Mouse (Mus musculus) embryonic facial prominence, embryonic 14.5 days (tissue): Measurements from ENCODE around the gene Pigm. TPM values are rescaled to one million over a fixed set of nuclear protein-coding genes. Genes with fewer than 3 reads are reported as not detected.
A peak's percentile ranks its signal among the peaks of the same experiment; 100 is the strongest.

Source experiments
- ATAC-seq: fragments of 200-750 bp; cut with Nextera tagmentation; 2 replicates; pipeline ENCODE4 v1.8.0; 2017; ENCODE audit warnings: low read depth, moderate number of reproducible peaks, moderate TSS enrichment
- DNase-seq: peaks from one replicate; pipeline ENCODE4 v3.0.0-alpha.2; 2015; ENCODE audit warnings: low spot score
- H3K27ac ChIP-seq: fragments of 300-500 bp; sonication (generic); replicated peaks from 2 replicates; pipeline ENCODE4 v1.5.1; 2014; ENCODE audit warnings: low read depth, mild to moderate bottlenecking, low read length, moderate library complexity
- H3K27me3 ChIP-seq: fragments of 300-500 bp; sonication (generic); replicated peaks from 2 replicates; pipeline ENCODE4 v1.6.1; 2014; ENCODE audit warnings: low read length; ENCODE audit not compliant: control insufficient read depth, insufficient read depth
- H3K36me3 ChIP-seq: fragments of 300-500 bp; sonication (generic); 2 replicates; pipeline ENCODE4 v1.6.1; 2014; ENCODE audit warnings: low read length, mixed read lengths; ENCODE audit not compliant: control insufficient read depth, insufficient read depth
- H3K4me1 ChIP-seq: fragments of 300-500 bp; sonication (generic); 2 replicates; pipeline ENCODE4 v1.6.1; 2014; ENCODE audit warnings: antibody characterized with exemption, low read length; ENCODE audit not compliant: control insufficient read depth, insufficient read depth
- H3K4me2 ChIP-seq: fragments of 300-500 bp; sonication (generic); 2 replicates; pipeline ENCODE4 v1.6.1; 2014; ENCODE audit warnings: low read depth, mild to moderate bottlenecking, low read length, moderate library complexity, mixed read lengths
- H3K4me3 ChIP-seq: fragments of 300-500 bp; sonication (generic); 2 replicates; pipeline ENCODE4 v1.5.1; 2014; ENCODE audit warnings: low read depth, mild to moderate bottlenecking, low read length
- H3K9ac ChIP-seq: fragments of 300-500 bp; sonication (generic); 2 replicates; pipeline ENCODE4 v1.6.1; 2014; ENCODE audit warnings: low read depth, mild to moderate bottlenecking, low read length, moderate library complexity, mixed read lengths
- H3K9me3 ChIP-seq: fragments of 300-500 bp; sonication (generic); 2 replicates; pipeline ENCODE4 v1.6.1; 2016; ENCODE audit warnings: low read length; ENCODE audit not compliant: control insufficient read depth
- WGBS: fragments of 180-500 bp; shearing (Covaris S2); extraction: QIAGEN DNeasy Blood & Tissue Kit; methylation state at CpG from one replicate; pipeline ENCODE4 v1.1.7; 2014; 5-methylcytosine and 5-hydroxymethylcytosine counted together
- polyA plus RNA-seq: library from polyadenylated mRNA; unstranded; fragments of >200 nt; fragmentation: Nextera tagmentation; extraction: Ambion mirVana; gene quantifications from 2 replicates; pipeline ENCODE4 v1.2.1, GENCODE M21; 2014

The Pigm gene
- polyA plus RNA-seq, 1 experiment from 2014 or later, result 7.2 TPM

- Histone ChIP-seq H3K9ac (no peak overlapping the region), H3K27ac (no peak overlapping the region), H3K36me3 (no peaks in the 10 kb centered on the region), H3K4me3 (no peak overlapping the region), H3K27me3 (peaks cover 22% of the 10 kb centered on the region), H3K4me1 (no peaks in the 10 kb centered on the region), H3K4me2 (no peak overlapping the region), H3K9me3 (no peaks in the 10 kb centered on the region)
- no peak for ATAC-seq
- WGBS, result 60% methylated on average over 2 of the region's 2 CpGs
- no peak for DNase-seq
These were observed 43.4 kb upstream of the Pigm start for GRCm38 (mm10) chr1:172332925-172333324.

GRCm38 (mm10) chr1:172333512-172333911 is 42.8 kb upstream of the Pigm start:
- peaks cover 18% of the 10 kb centered on the region for H3K27me3 ChIP-seq
- H3K36me3 ChIP-seq, result no peaks in the 10 kb centered on the region
- H3K9me3 ChIP-seq, result no peaks in the 10 kb centered on the region
- H3K4me2 ChIP-seq, result no peak overlapping the region
- H3K4me3 ChIP-seq, result no peak overlapping the region
- 18% methylated on average over 3 of the region's 3 CpGs for WGBS
- no peaks in the 10 kb centered on the region for H3K4me1 ChIP-seq
- no peak overlapping the region for H3K27ac ChIP-seq
- DNase-seq (no peak), ATAC-seq (no peak)
- no peak overlapping the region for H3K9ac ChIP-seq

GRCm38 (mm10) chr1:172335804-172336203 is 40.5 kb upstream of the Pigm start:
- Histone ChIP-seq H3K4me2 (no peak overlapping the region), H3K4me3 (no peak overlapping the region), H3K27ac (no peak overlapping the region), H3K9ac (no peak overlapping the region), H3K4me1 (no peaks in the 10 kb centered on the region), H3K9me3 (no peaks in the 10 kb centered on the region), H3K27me3 (peaks cover 24% of the 10 kb centered on the region), H3K36me3 (no peaks in the 10 kb centered on the region)
- 74% methylated on average over 14 of the region's 15 CpGs for WGBS
- no peak for DNase-seq
- no peak for ATAC-seq

GRCm38 (mm10) chr1:172337411-172338185 is 38.7 kb upstream of the Pigm start:
- Histone ChIP-seq H3K4me1 (peaks cover 3% of the 10 kb centered on the region; the same call in 1 of the 2 replicates), H3K4me2 (no peak overlapping the region), H3K9ac (no peak overlapping the region), H3K36me3 (no peaks in the 10 kb centered on the region), H3K27ac (no peak overlapping the region), H3K4me3 (no peak overlapping the region), H3K27me3 (peaks cover 35% of the 10 kb centered on the region), H3K9me3 (no peaks in the 10 kb centered on the region)
- ATAC-seq, result no peak
- no peak for DNase-seq
- 37% methylated on average over 2 of the region's 2 CpGs for WGBS

GRCm38 (mm10) chr1:172340729-172341321 is 35.5 kb upstream of the Pigm start, which contains the start of gene Kcnj10:
TSS of gene Kcnj10 (plus strand) at chr1:172341210.
- peak within 1 kb of the TSS; percentile 47; the same call in 1 of the 2 replicates for H3K9ac ChIP-seq
- H3K9me3 ChIP-seq, result no peaks in the 10 kb centered on the region
- H3K4me3 ChIP-seq, result peak within 1 kb of the TSS; percentile 42
- peaks cover 3% of the 10 kb centered on the region; the same call in 1 of the 2 replicates for H3K4me1 ChIP-seq
- WGBS, result 2% methylated on average over 32 of the region's 38 CpGs
- no peak within 1 kb of the TSS for H3K27ac ChIP-seq
- ATAC-seq (peak; percentile 94), DNase-seq (peak; percentile 91)
- peaks cover 30% of the 10 kb centered on the region for H3K27me3 ChIP-seq
- H3K4me2 ChIP-seq, result peak within 1 kb of the TSS; percentile 66
- H3K36me3 ChIP-seq, result no peaks in the 10 kb centered on the region

- H3K4me2 ChIP-seq, result peak overlapping the region; percentile 66
- H3K9ac ChIP-seq, result 0 out of 2 replicates have a peak overlapping the region, but pooled peaks have one; percentile 47
- ATAC-seq, result no peak
- H3K27me3 ChIP-seq, result peaks cover 30% of the 10 kb centered on the region
- H3K9me3 ChIP-seq, result no peaks in the 10 kb centered on the region
- no peak for DNase-seq
- H3K4me3 ChIP-seq, result peak overlapping the region; percentile 42
- no peaks in the 10 kb centered on the region for H3K36me3 ChIP-seq
- no peak overlapping the region for H3K27ac ChIP-seq
- peaks cover 3% of the 10 kb centered on the region; the same call in 1 of the 2 replicates for H3K4me1 ChIP-seq
- WGBS, result 15% methylated on average over 10 of the region's 10 CpGs
These were observed 35.0 kb upstream of the Pigm start for GRCm38 (mm10) chr1:172341386-172341785.

GRCm38 (mm10) chr1:172342729-172343128 is 33.6 kb upstream of the Pigm start:
- H3K9me3 ChIP-seq, result no peaks in the 10 kb centered on the region

GRCm38 (mm10) chr1:172343914-172344313 is 32.4 kb upstream of the Pigm start:
- H3K27me3 ChIP-seq, result peaks cover 27% of the 10 kb centered on the region
- H3K36me3 ChIP-seq, result no peaks in the 10 kb centered on the region
- ATAC-seq, result no peak
- 50% methylated on average over 3 of the region's 3 CpGs for WGBS
- H3K4me3 ChIP-seq, result no peak overlapping the region
- H3K9ac ChIP-seq, result no peak overlapping the region
- peaks cover 3% of the 10 kb centered on the region; the same call in 1 of the 2 replicates for H3K4me1 ChIP-seq
- H3K9me3 ChIP-seq, result no peaks in the 10 kb centered on the region
- no peak overlapping the region for H3K4me2 ChIP-seq
- no peak overlapping the region for H3K27ac ChIP-seq
- no peak for DNase-seq

More at GRCm38 (mm10) chr1:172342729-172343128, 33.6 kb upstream of the Pigm start:
- no peaks in the 10 kb centered on the region for H3K36me3 ChIP-seq
- H3K4me2 ChIP-seq, result no peak overlapping the region
- 94% methylated on average over 1 of the region's 3 CpGs for WGBS
- peaks cover 30% of the 10 kb centered on the region for H3K27me3 ChIP-seq
- DNase-seq (no peak), ATAC-seq (no peak)
- H3K27ac ChIP-seq, result no peak overlapping the region
- H3K4me3 ChIP-seq, result no peak overlapping the region
- H3K4me1 ChIP-seq, result peaks cover 3% of the 10 kb centered on the region; the same call in 1 of the 2 replicates
- no peak overlapping the region for H3K9ac ChIP-seq
